Mouse (Mus musculus) heart, postnatal 0 days (tissue): ENCODE results near the gene Gm28845.

Source experiments
- CTCF ChIP-seq: IDR thresholded peaks from 2 replicates; pipeline ENCODE4 v1.5.1; 2016; ENCODE audit warnings: antibody characterized with exemption, control low read depth, low read depth
- EP300 ChIP-seq: IDR thresholded peaks from 2 replicates; pipeline ENCODE4 v1.6.1; 2016; ENCODE audit warnings: antibody characterized with exemption, low read depth

DNA sequence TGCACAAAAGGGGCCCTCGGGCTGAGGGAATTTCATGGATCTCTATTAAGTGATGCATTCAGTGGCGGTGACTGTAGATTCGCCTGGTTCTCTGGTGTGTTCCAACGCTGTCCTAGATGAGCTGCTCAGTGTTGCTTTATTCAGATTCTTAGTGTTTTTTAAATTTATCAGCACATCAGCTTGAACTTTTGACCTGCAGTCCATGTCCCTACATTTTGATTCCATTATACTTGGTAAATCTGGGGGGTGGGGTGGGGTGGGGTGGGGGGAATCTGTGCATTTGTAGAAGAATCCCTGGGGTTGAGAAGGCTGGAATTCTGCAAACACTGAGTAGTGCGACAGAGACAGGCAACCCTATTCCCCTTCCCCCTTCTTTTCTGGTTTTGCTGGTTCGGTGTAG, 45.8 kb downstream of the Gm28845 start, which contains the start of gene Crygc:
- TF ChIP-seq CTCF (no peak), EP300 (no peak)
